ENCODE assay signal across 8 mouse cellular contexts in the genomic region with DNA sequence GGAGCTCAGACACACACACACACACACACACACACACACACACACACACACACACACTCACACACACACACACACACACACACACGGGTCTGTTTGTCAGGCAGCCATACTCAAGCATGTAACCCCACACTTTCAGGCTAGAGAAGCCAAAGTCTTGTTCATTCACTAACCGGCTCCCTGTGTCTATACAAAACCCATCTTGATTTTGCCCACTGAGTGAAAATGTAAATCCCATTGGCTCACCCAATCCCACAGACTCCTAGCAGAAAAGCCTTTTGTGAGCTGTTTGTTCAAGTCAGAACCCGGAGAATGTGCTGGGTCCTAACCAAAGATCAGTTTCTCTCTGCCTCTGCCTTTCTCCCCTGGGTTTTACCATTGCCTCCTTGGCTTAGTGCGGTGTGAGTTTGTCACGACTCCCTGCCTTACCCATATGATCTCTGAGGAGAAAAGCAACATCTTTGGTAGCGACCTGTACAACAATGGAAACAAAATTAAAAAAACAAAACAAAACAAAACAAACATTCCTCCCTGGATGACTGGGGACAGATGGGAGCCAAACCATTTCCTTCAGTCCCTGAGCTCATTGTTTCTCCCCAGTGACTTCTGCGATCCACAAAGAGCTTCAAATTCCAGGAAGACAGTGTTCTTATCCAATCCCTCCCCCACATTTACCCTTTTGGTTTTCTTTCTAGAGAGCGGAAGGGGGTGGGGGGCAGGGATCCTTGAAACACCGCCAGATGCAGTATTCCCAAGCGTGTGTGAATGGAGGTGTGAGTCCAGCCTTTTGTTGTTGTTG. TPM values are rescaled to one million over a fixed set of nuclear protein-coding genes. Genes with fewer than 3 reads are reported as not detected.
DNase-seq lines count a peak whose midpoint lies in the region; ATAC-seq lines count a peak whose summit lies in the region.

No protein-coding gene starts in this region.

- no peaks in the 10 kb centered on the region for H3K36me3 ChIP-seq in forebrain, embryonic 10.5 days (replicated peaks)
- H3K36me3 ChIP-seq in hindbrain, embryonic 15.5 days, result no peaks in the 10 kb centered on the region

- H3K4me3 ChIP-seq in forebrain, embryonic 10.5 days, result peak overlapping the region; percentile 37
- H3K4me3 ChIP-seq in hindbrain, embryonic 15.5 days, result peak overlapping the region; percentile 19

- no peaks in the 10 kb centered on the region for H3K27me3 ChIP-seq in forebrain, embryonic 10.5 days (ENCODE audit: poor library complexity, severe bottlenecking)
- no peaks in the 10 kb centered on the region for H3K27me3 ChIP-seq in hindbrain, embryonic 15.5 days

- H3K9me3 ChIP-seq in forebrain, embryonic 10.5 days, result no peaks in the 10 kb centered on the region
- no peaks in the 10 kb centered on the region for H3K9me3 ChIP-seq in hindbrain, embryonic 15.5 days

- peak overlapping the region; percentile 49 for H3K4me2 ChIP-seq in hindbrain, embryonic 15.5 days

- peak; percentile 56; the same call in 1 of the 2 replicates for ATAC-seq in hindbrain, embryonic 15.5 days (ENCODE audit: low FRiP score, low read depth)

- peaks cover 13% of the 10 kb centered on the region for H3K4me1 ChIP-seq in forebrain, embryonic 10.5 days
- H3K4me1 ChIP-seq in hindbrain, embryonic 15.5 days (replicated peaks), result peaks cover 8% of the 10 kb centered on the region

- DNase-seq in Muller cell, postnatal 12 days (ENCODE audit: inconsistent ontology term), result peak; percentile 83
- DNase-seq in forebrain, embryonic 10.5 days (ENCODE audit: extremely low spot score, low spot score), result no peak
- DNase-seq in lung, postnatal 25 days (ENCODE audit: low spot score), result peak; percentile 19
- no peak for DNase-seq in frontal cortex, postnatal 14 days (ENCODE audit: low spot score in 2 of 2)
- no peak for DNase-seq in thymus, postnatal 4 days
- DNase-seq in cerebellum, adult 9-11 months, result no peak
- DNase-seq in ovary, postnatal 36 days (ENCODE audit: low spot score), result no peak

- H3K9ac ChIP-seq in hindbrain, embryonic 15.5 days, result no peak overlapping the region

- WGBS in forebrain, embryonic 10.5 days, result 15% methylated on average over 10 of the region's 10 CpGs
- 12% methylated on average over 10 of the region's 10 CpGs for WGBS in hindbrain, embryonic 15.5 days

- H3K27ac ChIP-seq in forebrain, embryonic 10.5 days, result peak overlapping the region; percentile 65
- H3K27ac ChIP-seq in hindbrain, embryonic 15.5 days (replicated peaks), result peak overlapping the region; percentile 72

RNA-seq across cellular contexts. Expression of gene Map3k9, which starts 35.6 kb away (rescaled TPM):
- 1.3 and 1.6 TPM in 2 replicates for polyA plus RNA-seq in forebrain, embryonic 10.5 days (2016; fragmentation: Nextera tagmentation; extraction: Ambion mirVana)
- polyA plus RNA-seq in hindbrain, embryonic 15.5 days (2015; fragmentation: Nextera tagmentation; extraction: Ambion mirVana), result 11.4 and 12.1 TPM in 2 replicates

RNA-seq across cellular contexts. Expression of gene Pcnx, which starts 43.3 kb away (rescaled TPM):
- 7.6 and 7.7 TPM in 2 replicates for polyA plus RNA-seq in forebrain, embryonic 10.5 days (2016; fragmentation: Nextera tagmentation; extraction: Ambion mirVana)
- 9.1 and 10.6 TPM in 2 replicates for polyA plus RNA-seq in hindbrain, embryonic 15.5 days (2015; fragmentation: Nextera tagmentation; extraction: Ambion mirVana)

Comparison
In these comparisons a context has a peak if more than half of its experiments do, and no peak if none do; other contexts are left out.
1. DNase-seq: peak in Muller cell, postnatal 12 days (single experiment) and lung, postnatal 25 days (single experiment); none in forebrain, embryonic 10.5 days (single experiment), frontal cortex, postnatal 14 days (0 of 2), thymus, postnatal 4 days (single experiment), cerebellum, adult 9-11 months (single experiment) and ovary, postnatal 36 days (single experiment).